19 mouse cellular contexts compared by ENCODE assay signal in the genomic region with DNA sequence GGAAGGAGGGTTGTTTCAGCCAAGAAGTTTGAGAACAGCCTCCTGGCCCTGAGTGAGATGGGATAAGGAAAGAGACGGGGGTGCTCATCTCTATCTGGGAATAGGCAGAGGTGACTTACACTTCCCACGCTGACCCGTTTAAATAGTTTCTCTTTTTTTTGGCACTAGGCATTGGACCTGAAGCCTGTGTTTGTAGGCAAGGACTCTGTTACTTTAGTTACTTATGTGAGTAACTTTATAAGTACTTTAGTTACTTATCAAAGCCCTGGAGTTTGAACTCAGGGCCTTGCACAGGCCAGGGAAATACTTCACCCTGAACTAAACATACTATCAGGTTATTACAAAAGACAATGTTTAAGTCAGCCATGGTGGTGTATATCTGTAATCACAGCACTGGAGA. TPM values are rescaled to one million over a fixed set of nuclear protein-coding genes. Genes with fewer than 3 reads are reported as not detected.
A peak's percentile ranks its signal among the peaks of the same experiment; 100 is the strongest.
DNase-seq lines count a peak whose midpoint lies in the region; TF ChIP-seq lines count a peak whose summit lies in the region.
"Had no signal": no experiment of that assay in that cellular context is flagged by ENCODE, and none has a peak within 500 bp of the region (broad histone marks: within the 10 kb centered on the region; RNA-seq: fewer than 3 reads in every experiment).

No protein-coding gene starts in this region.

- no peak overlapping the region for H3K27ac ChIP-seq in kidney, adult 2 months (ENCODE audit: insufficient read depth, low read depth, low read length)

- no peak overlapping the region for H3K4me3 ChIP-seq in kidney, adult 2 months (ENCODE audit: insufficient read depth, low read depth, low read length)

- no peaks in the 10 kb centered on the region for H3K27me3 ChIP-seq in kidney, adult 2 months (replicated peaks; ENCODE audit: control insufficient read depth, insufficient read depth, low read length)
- H3K27me3 ChIP-seq: CH12.LX, Patski had no signal

- WGBS in kidney, adult 2 months: 65% methylated on average over 3 of the region's 3 CpGs

- TF ChIP-seq POLR2A in kidney, adult 2 months (IDR thresholded peaks at IDR 0.05; ENCODE audit: low read depth, low read length): no peak

- TF ChIP-seq CTCF in kidney, adult 2 months (conservative IDR thresholded peaks at IDR 0.05; ENCODE audit: insufficient read depth, insufficient read length, low read depth, low read length): no peak

- H3K36me3 ChIP-seq in kidney, adult 2 months (ENCODE audit: control insufficient read depth, insufficient read depth, low read length): no peaks in the 10 kb centered on the region
- H3K36me3 ChIP-seq: G1E had no signal

- peaks cover 4% of the 10 kb centered on the region; the same call in 1 of the 2 replicates for H3K4me1 ChIP-seq in kidney, adult 2 months (ENCODE audit: control insufficient read depth, insufficient read depth, low read length)

- DNase-seq in kidney, adult 18-20 months: peak; percentile 15
- DNase-seq in kidney, postnatal 10 days: no peak
- DNase-seq in kidney, adult 2 months: peak; percentile 66
- DNase-seq in kidney, postnatal 4 days: no peak
- DNase-seq in kidney, adult 9 months: peak; percentile 65
- DNase-seq in kidney, postnatal 14 days: no peak
- DNase-seq: adrenal gland, adult 2 months; adrenal gland, adult 8-10 months; adrenal gland, postnatal 10 days; adrenal gland, postnatal 14 days; adrenal gland, postnatal 25 days; adrenal gland, postnatal 36 days; B cell, adult 2 months; cerebellum, adult 11 months; cerebellum, adult 11-12 months; cerebellum, adult 18-20 months had no signal

RNA-seq across cellular contexts. Expression of a gene that starts 18.0 kb away (rescaled TPM):
- polyA plus RNA-seq in kidney, adult 2 months (2012; rRNA removed): 9.3 and 10.6 TPM in 2 replicates

Comparison
In these comparisons a context has a peak if more than half of its experiments do, and no peak if none do; other contexts are left out.
1. DNase-seq: peak in kidney, adult 18-20 months (single experiment), kidney, adult 2 months (single experiment) and kidney, adult 9 months (single experiment); none in kidney, postnatal 10 days (single experiment), kidney, postnatal 4 days (0 of 2) and kidney, postnatal 14 days (single experiment).